Mouse (Mus musculus) small intestine, adult 2 months (tissue): ENCODE data around the gene Slc38a1.

ENCODE experiments used
- CTCF ChIP-seq: fragments of 200-500 bp; IDR thresholded peaks from 2 replicates; pipeline ENCODE4 v1.5.1; 2012; ENCODE audit warnings: low read depth, mild to moderate bottlenecking, control low read depth, inconsistent platforms, low read length, moderate library complexity, mixed read lengths; ENCODE audit not compliant: insufficient replicate concordance, insufficient read length; ENCODE audit errors: extremely low read depth
- POLR2A ChIP-seq: fragments of 200-500 bp; IDR thresholded peaks from 2 replicates; pipeline ENCODE4 v1.6.1; 2012; ENCODE audit warnings: low read depth, mild to moderate bottlenecking, control low read depth, inconsistent platforms, low read length, moderate library complexity

- TF ChIP-seq POLR2A = no peak
- TF ChIP-seq CTCF = no peak
Observed at GRCm38 (mm10) chr15:96686201-96687159, 43.8 kb upstream of the Slc38a1 start.
